Mouse (Mus musculus) erythroid progenitor cell, adult 5-6 weeks (primary cell): ENCODE measurements around the gene Itm2c. TPM values are rescaled to one million over a fixed set of nuclear protein-coding genes. Genes with fewer than 3 reads are reported as not detected.

Experiments
- ATAC-seq: replicated peaks from 2 replicates; pipeline ENCODE4 v1.8.0; 2016; ENCODE audit warnings: moderate number of reproducible peaks, mild to moderate bottlenecking, moderate TSS enrichment, inconsistent platforms; ENCODE audit not compliant: poor library complexity, low FRiP score, severe bottlenecking
- total RNA-seq, 2 experiments: library from RNA; stranded (forward) in 1 of 2; stranded (reverse) in 1 of 2; fragments of 150-400 nt in 1 of 2; fragments of 186-747, 209-891 nt in 1 of 2; gene quantifications; 2 replicates each; pipeline versions ENCODE4 v1.2.3 to v1.2.4; 2015 to 2017; ENCODE audit warnings: low replicate concordance in 2 of 2

The Itm2c gene
- total RNA-seq, 2 experiments from 2014 or later: 3.4 to 6.3 TPM

DNA sequence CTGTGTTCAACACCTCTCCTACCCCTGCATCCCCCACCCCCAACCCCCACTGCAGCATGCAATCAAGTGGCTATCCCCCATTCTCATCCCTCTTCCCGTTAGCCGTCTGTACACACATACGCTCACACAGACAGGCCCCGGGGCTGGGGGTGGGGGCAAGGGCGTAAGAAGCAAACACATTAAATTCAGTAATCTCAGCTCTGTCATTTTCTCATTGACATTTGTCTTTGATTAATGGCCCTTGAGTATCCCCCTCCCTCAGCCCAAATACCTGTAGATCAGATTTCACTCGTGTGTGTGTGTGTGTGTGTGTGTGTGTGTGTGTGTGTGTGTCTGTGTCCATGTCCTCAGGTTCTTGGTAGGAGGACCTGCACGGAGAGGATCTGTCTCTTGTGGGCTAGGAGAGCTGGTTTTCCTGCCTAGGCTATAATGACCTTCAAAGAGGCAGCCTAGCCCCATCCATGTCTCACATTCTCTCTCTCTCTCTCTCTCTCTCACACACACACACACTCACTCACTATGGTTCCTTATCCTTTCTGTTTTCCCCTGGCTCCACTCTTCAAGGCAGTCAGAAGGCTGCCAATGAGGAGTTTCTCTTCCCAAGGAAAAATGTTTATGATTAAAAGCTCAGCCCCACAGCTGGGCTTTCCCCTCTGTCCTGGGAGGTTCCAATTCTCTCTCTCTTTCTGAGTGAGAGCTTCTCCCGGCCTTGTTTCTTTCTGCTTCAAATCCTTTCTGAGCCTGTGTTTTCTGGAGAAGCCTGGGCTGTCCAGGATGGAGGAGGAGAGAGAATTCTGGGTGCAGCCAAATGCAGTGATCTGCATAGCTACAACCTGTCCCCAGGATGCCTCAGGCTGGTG is 4.0 kb downstream of the Itm2c start:
- no peak for ATAC-seq

DNA sequence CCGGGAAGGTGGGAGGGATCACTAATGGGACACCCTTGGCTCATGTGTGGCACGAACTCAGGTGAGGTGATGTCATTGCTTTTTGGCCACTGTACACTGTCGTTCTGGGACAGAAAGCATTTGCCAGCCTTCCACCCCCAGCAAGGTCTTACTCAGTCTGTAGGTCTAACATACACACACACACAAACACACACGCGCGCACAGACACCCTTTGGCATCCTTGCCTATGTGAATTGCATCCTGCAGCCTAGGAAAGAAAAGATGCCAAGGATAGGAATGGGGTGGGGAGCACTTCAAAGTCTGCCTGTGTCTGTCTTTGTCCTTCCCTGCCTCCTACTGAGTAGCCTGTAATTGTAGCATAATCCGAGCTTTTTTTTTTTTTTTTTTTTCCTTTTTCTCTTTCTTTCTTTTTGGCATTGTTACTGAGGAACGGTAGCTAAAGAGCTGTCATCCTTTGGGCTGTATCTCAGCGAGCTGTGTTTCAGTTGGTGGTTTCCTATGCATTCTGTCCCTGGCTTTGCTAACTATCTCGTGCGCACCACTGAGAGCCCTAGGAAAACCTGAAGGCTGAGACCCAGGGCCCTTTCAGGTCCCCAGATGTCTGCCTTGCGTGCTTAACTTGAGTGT is 4.8 kb downstream of the Itm2c start:
- no peak for ATAC-seq

DNA sequence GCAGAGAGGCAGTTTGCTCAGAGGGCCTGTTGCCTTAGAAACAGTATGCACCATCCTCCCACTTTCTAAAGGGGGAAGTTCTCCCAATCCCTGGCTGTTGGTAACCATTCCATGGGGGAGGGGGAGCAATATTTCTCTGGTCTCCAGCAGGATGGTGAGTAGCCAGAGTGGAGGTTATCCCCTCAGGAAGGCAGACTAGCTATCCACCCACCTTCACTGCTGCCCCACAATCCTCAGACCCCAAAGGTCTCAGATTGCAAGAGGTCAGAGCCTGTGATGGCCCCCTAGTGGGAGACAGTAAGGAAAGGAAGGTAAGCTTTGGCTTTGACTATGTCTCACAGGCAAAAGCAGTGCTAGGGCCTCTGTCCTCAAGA is 5.3 kb downstream of the Itm2c start:
- no peak for ATAC-seq

DNA sequence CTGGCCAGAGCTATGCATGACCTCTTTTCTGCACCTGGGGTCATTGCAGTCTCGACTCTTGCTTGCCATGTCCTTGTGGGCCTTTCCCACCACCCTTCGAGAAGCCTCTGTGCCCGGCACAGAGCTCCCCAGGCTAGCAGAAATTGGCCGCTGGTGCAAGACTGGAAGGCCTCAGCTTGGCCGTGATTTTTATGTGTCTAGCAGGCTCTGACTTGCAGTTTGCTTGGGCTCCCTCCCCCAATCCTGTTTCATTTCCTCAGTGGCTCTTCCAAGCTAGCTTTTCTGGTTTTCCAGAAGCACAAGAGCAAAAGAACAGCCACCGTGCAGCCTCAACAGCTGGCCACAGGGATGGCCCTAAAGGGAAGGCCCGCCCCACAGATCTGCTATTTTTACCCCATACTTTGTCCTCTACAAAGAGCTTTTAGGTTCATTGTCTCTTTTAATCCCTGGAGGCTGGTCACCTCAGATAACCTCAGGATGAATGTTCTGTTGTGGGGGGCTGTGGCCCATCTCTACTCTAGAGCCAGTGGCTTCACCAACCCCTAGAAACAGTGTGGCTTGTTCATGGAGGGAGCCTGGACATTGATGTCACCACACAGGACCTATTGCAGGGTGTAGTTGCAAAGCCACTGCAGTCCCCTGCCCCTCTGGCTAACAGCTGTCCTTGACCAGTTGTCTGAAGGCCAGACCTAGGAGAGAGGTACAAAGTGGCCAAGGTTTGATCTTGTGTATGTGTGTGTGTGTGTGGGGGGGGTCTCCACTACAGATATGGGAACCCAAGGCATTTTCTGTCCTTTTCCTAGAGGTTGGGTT is 6.6 kb downstream of the Itm2c start:
- ATAC-seq: no peak

DNA sequence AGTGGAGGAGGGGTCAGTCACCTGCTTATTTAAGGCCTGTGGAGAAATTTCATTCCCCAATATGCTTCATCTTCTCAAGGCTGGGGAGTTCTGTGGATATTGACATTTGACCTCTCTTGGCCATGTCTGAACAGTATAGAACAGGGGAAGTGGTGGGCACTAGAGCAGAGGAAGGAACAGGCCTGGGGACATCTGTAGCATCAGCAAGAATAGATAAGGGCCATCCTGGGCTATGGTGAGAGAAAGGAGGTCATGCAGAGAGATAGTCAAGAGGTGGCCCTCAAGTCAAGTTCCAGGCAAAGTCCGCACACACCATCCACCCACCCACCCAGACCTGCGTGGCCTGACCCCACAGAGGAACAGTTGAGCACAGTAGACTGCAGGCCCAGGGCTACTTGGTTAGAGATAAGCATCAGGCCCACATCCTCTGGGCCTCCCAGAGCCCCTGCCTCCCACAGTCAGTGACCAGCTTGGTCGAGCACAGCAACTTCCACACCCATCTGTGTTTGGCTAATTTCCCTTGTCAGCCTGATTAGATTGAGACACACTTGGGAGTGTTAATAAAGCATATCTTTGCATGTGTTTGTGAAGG is 7.5 kb downstream of the Itm2c start:
- no peak for ATAC-seq

DNA sequence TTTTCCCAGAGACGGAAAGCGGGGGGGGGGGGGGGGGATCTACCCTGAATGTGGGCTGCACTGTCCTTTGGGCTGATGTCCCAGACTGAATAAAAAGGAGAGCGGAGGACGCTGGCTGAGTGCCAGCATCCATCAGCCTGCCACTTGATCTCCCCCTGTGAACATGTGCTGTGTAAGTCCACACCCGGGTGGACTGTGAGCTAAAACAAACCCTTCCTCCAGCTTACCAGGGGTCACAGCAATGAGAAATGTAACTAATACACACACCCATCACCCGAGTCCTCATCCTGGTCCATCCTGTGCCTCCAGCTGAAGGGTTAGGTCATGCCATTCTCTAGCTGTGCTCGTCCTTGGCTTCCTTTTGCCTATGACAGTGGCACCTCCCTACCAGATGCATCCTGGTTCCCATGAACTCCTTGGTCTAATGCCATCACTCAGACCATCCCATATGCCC is 8.1 kb downstream of the Itm2c start:
- ATAC-seq: no peak

DNA sequence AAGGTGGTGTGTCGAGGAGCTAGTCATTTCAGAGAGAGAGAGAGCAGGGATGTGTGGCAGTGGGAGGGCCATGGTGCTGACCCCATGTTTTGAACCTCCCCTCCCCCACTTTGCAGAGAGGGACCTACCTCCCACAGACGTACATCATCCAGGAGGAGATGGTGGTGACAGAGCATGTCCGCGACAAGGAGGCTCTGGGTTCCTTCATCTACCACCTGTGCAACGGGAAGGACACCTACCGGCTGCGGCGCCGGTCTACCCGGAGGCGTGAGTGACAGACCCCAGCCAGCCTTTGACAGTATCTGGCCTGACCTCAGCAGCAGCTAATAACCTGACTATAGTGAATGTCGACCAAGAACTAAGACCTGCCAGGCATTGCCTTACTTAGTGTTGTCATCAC is 12.8 kb downstream of the Itm2c start:
- no peak for ATAC-seq

DNA sequence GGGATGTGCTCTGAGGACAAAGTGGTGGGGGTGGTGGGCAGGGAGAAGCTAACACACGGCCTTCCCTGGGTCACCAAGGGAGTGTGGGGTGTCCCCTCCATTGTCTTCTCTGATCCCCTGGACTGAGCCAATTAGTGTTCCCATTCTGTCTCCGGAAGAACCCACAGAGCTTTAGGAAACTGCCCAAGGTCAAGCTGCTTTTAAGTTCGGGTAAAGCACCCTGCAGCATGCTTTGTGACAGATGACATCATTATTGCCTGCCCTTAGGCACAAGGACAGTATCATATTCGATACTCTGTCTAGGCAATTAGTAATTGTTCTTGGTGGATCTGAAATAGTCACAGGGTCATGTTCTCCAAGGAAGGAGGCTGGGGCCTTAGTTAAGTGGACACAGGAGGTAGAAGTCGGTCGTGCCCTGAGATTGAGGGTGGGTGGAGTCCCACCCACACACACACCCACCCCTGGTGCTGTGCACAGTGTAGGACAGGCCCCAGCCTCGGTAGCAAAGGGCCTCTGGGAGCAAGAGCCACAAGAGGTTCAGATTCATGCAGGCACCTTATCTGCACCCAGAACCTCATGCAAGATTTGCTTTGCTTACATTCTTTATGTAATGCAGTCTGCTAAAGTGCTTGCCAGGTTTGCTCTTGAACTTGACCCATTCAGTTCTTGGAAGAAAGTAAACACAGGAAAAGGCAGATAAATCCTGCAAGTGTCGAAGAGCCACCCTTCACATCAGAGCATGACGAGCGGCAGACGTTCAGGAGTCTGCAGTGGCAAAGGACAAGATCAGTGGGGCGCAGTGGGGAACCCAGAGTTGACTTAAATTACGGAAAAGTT is 14.9 kb downstream of the Itm2c start:
- ATAC-seq: no peak

DNA sequence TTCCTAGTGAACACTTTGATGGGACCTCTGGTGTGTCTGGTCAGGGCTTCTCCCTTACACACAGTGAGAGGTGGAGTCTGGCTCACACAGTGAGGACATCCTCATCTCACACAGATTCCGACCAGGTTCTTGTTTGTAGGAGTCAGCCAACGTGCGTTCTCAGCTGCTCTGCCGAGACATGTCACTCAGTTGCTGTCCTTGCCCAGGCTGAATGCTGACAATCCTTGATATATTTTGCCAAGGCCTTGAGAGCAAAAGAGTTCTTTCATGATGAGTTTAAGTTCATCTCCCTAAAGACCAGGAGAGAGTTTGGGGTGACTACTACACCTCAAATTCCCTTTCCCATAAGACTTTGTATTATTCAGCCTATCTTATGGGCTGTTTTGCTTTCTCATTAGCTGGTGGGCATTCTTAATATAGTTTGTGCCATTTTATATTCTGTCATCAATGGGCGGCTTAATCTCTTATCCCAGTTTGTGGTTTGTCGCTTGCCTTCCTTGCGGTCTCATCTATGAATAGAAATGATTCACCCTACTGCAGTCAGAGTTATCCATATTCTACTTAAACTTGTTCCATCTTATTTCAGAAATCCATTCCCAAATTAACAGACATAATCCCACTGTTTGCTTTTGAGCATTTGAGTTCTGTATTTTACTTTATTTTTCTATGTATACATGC is 19.1 kb downstream of the Itm2c start:
- ATAC-seq: no peak

DNA sequence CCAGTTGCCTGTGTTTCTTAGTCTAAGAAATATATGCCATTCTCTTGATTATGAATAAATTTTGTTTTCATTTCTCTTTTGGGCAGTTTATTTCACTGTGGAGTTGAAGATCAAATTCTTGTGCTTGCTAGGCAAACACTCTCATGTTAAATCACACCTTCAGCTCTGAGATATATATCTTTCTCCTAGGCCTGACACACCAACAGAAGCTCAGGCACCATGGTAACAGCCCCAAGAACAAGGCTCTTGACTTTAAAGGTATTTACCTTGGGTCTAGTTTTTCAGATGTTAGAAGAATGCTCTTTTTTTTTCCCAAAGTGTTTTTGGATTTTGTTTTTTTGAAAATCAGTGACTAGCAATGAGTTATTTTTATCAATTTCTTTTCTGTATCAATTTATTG is 21.8 kb downstream of the Itm2c start:
- no peak for ATAC-seq

DNA sequence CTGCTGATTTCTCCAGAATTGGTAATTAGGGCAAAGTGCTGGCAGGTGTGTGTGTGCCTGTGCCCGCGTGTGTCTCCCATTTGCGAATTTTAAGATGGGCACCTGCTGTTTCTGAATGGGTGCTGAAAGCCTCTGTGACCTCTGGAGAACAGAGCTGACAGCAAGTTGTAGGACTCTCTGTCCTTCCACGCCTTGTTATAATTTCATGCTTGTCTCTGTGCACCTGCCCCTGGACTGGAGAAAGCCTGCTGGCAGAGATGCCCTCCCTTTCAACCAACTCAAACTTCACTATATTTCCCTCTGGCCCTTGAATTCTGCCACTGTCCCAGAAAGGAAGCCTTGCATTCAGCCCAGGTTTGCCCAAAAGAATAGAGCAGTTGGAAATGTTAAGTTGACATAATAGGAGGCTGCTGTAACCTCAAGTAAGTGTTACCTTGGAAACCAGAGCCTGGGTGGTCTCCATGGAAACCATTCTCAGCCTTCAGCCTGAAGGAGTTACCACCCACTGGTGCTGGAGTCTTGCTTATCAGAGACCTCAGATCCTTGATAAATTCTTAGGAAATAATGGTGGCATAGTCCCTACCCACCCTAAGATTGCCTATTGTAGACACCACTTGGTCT is 22.9 kb downstream of the Itm2c start:
- ATAC-seq: no peak

DNA sequence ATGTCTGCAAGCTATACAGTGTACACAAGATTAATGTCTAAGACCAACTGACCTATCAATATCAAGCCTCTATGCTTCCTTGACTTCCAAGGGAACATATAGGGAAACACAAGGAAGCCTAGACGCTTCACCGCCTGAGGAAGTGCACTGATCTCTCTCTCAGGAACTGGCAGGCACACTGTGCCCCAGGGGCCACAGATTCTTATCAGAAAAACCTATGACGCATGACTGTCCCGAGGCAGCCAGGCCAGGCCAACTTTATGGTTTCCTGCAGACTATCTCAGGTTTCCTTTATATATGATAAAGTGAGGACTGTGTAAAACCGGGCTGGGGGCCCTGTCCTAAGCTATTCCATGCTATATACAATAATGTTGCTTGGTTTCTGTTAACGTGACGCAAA is 25.5 kb downstream of the Itm2c start:
- no peak for ATAC-seq

DNA sequence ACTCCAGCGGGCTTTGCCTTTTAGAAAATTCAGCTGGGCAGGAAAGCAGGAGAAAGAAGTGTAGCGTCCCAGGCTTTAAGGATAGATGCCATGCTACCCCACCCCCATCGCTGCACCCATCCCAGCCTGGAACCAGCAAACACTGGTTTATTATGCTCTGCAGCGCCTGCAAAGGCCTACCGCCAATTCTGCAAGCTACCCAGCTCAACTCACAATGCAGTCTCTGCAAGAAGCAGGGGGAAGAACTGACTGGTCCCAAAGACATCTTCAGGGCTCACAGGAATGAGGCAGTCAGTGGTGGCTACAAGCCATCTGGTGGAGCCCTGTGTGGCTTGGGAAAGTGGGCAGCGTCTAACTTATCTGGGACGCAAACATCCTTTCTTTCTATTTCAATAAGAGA is 27.6 kb downstream of the Itm2c start:
- no peak for ATAC-seq

DNA sequence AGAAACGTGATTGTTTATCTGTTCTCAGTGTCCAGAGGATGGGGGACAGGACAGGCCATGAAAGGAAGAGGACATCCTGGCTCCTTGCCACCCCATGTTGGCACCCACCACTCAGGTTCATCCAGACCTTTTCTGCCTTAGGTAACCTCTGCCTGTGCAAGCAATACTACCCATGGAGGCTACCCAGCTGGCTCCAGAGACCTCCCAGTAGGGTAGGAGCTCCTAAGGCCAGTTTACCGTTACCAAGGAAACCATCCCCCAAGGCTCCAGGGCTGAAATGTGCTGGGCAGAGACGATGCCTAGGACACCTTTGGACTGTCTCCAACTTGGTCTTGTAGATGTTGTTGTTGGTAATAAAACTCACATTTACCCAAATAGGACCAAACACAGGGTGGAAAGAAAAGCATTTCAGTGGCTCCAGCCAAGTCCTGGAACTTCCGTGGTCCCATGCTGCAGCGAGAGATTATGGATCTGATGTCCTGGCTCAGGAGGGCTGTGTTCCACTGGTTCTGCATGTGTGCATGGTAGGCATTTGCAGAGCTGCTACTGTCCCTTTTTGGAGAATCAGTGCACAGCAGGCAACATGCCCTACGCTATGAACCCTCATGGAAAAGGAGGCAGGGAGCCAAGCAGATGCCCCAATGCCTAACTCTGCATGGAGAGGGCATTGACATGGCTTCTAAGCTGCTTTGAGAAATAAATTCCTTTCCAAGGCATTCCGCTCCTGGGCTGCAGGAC is 28.2 kb downstream of the Itm2c start:
- no peak for ATAC-seq

DNA sequence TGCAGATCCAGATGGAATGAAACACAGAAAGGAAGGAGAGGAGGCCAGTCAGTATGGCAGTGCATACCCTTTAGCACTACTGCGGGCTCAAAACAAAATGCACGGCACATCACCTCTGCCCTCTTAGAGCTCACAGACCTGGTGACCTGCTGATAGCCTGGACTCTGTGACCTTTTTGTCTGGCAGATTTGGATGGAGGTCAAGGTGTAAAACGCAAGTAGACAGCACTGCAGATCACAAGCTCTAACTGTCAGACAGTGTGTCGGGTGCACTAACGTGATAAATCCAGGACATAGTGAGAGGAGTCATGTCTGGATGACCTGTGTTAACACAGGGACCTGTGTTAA is 28.8 kb downstream of the Itm2c start:
- no peak for ATAC-seq

DNA sequence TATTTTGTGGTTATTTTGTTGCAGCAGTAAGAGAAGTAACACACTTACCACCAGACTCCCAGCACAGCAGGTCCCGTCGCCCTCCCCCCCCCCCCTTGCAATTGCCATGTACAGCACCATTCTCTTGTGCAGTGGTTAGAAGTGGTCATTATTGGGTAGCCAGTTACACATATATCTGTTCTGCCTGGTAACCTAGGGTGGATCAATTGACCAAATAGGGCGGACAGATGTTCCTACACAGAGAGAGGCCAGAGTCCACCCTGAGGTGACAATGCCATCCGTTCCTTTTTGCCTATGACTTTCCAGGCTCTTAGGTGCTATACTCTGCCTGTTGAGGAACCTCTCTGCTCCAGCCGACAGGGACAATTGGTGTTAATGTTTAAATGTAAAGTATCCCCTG is 31.1 kb downstream of the Itm2c start:
- ATAC-seq: no peak

DNA sequence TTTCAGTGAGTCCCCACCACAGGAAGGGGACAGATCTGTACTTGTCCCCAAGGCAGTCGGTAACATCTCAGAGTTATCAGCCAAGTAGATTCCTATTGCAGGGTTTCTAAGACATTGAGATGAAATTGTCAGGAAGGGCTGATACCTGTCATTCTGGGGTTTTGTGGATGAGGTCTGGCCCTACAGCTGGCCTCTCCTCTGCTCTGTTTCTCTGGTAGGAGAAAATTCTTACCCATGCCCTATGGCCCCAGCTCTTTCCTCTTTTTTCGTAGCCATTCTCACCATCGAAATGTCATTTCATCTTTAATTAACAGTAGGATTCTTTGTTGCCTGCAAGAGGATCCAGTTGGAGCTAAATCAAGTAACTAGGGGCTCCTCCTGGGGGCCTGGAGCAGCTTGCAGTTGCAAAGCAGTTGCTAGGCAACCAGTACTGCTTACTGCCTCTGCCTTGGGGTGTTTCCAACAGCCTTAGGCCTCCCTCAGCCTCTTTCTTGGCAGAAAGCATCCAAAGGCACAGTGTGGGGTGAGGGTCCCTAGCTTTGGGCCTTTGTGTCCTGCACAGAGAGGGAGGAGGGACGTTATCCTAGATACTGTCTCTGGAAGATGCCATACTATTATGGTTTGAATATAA is 34.1 kb downstream of the Itm2c start, which contains the start of gene 4933407L21Rik:
Gene 4933407L21Rik (plus strand): TSS at position 427 of the 631 bp plus-strand sequence.
- no peak for ATAC-seq
